Mouse (Mus musculus): Measurements from ENCODE around the gene Sorbs1.
A peak's percentile ranks its signal among the peaks of the same experiment; 100 is the strongest.

Gene Sorbs1

DNA sequence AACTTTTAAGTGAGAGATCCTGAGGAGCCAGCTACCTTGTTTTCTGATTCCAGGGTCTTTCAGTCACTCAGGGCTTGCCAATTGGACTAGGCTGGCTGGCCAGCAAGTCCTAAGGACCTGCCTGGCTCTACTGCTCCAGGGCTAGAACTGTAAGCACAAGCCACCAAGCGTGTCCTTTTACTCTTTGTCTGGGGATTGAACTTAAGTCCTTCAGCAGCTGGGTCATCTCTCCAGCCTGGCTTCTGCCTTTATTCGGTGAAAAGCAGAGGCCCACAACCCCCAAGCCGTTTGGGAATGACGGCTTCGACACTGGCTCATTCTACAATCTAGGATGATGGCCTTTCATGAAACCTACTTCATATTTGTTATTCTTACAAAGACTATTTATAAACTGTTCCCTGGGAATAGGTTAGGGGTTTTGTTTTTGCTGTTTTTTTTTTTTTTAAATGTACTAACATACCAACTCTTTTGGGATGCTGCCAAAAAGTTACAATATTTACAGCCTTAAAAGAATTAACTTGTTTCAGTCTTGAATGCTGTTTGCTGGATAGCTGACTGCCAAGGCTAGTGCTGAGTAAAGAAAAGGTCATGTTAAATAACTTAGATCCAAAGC is 167.2 kb downstream of the Sorbs1 start:
- no peak for DNase-seq (ENCODE audit: low spot score)

DNA sequence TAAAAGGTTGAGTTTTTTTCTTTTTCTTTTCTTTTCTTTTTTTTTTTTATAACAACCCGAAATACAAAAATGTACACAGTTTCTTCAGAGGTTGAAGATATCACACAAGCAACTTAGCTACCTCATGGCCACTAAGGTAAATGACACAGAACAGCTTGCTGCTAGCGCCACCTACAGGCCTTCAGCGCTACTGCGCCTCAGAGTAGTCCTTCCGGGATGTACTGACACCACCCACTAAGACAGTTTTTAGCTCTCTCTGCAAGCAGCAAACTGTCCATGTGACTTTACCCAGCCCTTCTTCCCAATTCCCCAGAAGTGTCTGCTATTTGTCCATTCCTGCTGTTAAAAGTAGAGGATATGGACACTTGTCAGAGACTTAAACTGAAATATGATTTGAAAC is 167.9 kb downstream of the Sorbs1 start:
- peak; percentile 82 for DNase-seq (ENCODE audit: low spot score)

DNA sequence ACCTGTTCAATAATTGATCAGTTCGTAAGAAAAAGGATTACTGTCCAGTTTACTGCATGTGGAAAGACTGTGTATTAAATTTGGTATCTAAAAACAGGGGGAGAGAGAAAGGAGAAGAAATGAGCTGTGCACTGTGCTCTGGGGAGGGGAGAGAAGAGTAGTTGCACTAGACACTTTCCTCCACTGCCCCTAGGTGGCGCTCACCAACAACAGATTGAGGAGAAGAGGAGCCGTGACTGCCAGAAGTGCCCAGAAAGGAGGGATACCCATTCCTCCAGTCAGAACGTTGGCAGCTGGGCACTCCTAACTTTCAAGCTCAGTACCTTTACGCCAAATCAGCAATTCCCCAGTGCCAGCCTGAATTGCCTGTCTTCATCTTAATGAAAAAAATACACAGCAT is 170.6 kb downstream of the Sorbs1 start:
- peak; percentile 87 for DNase-seq (ENCODE audit: low spot score)

DNA sequence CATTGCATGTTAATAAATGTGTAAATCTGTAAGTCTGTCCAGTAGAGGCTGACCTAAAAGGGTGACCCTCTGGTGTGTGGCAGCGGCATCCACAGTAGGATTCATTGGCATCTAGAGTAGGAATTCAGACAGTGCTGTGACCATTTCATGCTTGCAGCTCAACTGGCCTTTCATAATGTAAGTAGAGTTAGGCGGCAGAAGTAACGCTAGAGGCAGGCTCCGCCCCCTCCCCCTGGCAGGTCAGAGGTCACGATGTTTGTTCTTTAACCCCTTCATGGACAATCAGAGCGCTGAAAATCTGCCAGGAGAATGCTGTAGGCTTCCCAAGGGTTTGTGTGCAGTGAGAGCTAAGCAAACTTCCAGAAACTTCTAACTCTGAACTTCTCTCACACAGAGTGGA is 172.4 kb downstream of the Sorbs1 start:
- peak; percentile 57 for DNase-seq (ENCODE audit: low spot score)

DNA sequence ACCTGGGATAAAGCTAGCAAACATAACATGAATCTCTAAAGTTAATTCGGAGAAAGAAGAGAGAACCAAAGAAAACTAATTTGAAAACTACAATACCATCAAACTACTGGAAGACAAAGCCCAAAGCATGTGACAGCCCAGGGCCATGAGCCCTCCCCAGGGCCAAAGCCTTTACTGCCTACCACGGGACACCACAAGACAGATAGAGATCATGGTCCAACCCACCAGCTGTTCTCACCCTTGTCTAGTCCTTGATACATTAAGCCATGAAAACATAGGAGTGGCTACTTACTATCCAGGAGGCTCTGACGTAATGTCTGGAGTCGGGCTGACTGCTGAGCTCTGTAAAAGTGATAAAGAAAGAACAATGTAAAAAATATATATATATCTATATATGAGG is 176.9 kb downstream of the Sorbs1 start:
- DNase-seq (ENCODE audit: low spot score), result no peak

DNA sequence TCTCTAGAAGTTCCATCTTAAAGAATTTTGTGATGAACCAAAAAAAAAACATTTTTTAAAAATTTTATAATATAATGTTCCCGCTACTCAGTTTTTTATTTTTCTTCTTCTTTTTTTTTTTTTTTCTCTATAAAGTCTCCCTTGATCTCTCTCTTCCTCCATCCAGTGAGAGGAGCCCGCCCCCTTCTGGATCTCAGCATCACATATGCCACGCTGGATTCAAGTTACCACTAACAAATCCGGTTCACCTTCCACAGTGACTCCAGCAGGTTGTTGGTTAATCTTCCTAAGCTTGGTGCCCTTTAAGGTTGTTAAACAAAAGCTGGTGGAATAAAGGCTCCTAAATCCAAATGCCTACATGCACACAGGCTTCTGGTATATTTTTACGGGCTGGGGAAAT is 179.7 kb downstream of the Sorbs1 start:
- DNase-seq (ENCODE audit: low spot score), result peak; percentile 20

DNA sequence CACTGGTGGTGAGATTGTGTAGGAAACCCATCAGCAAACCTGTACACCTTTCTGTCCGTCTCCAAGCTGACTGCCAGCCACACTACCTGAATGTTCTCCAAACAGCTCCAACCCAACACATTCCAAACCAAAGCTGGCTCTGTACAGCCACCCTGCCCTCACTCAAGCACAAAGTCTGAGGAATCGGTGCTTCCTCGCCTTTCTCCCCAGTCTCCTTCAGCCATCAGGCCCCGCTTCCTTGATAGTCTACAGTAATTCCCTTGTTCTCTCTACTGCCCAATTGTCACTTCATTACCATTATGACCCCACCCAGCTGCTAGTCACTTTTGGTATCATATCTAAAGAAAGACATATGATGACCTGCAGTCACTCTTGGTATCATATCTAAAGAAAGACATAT is 180.5 kb downstream of the Sorbs1 start:
- DNase-seq (ENCODE audit: low spot score), result no peak

DNA sequence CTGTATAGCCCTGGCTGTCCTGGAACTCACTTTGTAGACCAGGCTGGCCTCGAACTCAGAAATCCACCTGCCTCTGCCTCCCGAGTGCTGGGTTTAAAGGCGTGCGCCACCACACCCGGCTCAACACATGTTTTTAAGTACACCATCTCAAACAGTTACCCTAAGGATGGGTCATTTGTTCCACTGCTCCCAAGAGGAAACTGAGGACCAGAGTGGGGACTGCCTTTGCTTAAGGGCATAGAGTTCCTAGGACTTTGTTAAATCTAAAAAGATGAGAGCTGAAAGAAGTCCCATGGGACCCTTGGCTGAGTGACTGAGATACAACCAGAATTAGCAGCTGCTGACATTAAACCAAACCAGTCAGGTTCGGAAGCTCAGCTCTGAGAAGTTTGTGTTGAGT is 181.3 kb downstream of the Sorbs1 start:
- no peak for DNase-seq (ENCODE audit: low spot score)

DNA sequence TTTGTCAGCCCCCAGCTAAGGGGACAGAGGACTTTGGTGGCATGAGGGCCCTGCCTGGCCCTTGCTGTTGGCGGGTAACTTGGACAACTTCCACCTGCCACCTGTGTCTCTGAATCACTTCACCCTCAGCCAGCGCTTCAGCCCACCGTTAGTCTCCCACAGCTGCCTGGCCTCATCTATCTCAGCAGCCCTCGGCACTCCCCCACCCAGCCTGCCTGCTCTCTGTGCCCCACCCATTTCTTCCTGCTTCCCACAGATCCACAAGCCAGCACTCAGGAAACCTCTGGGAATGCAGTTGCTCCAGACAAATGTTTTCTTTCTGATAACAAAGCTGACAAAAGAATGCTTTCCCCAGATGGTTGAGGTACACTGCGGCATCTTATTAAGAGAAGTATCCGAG is 181.7 kb downstream of the Sorbs1 start:
- no peak for DNase-seq (ENCODE audit: low spot score)

DNA sequence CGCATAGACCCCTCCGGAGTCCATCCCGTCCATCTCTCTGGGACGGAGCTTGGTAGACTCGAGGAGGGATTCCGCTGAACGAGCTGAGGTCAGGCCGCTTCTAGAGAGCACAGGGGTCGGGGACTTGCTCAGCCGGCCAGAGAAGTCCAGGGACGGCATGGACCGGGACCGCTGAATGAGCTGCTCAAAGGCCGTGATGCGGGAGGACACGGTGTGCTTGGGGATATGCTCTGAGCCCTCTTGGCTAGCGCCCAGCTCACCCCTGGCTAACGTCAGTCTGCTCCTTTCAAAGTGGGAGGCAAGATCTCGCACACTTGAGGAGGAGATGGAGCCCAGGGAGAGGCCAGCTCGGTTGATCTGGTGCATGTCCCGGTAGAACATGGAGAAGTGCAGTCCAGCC is 187.5 kb downstream of the Sorbs1 start:
- no peak for DNase-seq (ENCODE audit: low spot score)

DNA sequence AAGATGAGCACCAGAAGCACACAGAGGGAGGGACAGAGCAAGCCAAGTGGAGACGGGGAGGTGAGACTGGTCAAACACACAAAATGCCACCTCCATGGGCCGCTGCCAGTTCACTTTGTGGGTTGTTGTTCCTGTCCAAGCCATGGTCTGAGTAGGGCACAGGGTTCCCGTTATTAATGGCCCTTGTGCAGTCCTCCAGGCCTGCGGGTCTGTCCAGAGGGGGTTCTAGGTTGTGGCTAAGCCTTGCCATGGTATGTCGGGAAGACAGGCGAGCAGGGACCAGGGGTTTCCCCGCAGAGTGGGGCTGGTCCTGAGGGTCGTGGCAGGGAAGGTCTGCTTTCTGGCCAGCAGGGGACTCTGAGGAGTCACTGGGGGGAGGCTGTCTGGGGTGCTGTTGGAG is 188.2 kb downstream of the Sorbs1 start:
- DNase-seq (ENCODE audit: low spot score), result no peak

DNA sequence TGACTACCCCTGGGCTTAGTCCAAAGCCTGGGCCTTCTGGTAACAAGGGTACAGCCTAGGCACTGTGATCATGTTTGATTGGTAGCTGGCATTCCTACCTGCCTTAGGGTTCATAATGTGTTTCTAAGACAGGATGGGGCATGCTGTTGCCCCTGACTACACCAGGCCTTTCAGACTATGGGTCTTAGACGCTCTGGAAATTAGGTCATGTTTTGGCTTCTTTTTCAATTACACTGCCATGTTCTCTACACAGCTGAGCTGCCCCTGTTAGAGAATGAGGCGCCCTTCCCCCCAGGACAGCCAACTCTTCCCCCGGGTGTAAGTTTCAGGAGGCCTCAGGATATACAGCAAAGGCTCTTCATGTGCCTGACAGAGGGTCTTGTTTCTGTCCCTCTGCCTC is 191.4 kb downstream of the Sorbs1 start:
- peak; percentile 67 for DNase-seq (ENCODE audit: low spot score)

DNA sequence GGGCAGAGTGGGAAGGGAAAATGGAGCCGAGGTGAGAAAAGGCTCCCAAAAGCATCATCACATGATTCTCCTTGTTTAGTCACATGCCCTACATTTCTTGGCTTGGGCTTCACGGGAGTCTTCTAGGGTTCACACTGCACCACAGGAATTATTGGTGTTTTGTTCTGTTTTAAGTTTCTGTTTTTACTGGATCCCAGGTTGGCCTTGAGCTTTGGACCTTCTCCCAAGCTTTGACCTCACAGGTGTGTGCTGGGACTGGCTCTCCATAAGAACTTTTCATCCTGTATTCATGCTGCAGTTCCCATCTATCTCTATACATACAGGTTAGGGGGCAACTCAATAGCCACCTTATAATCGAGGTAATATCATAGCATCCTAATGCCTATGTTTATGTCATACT is 194.4 kb downstream of the Sorbs1 start:
- DNase-seq (ENCODE audit: low spot score), result no peak

DNA sequence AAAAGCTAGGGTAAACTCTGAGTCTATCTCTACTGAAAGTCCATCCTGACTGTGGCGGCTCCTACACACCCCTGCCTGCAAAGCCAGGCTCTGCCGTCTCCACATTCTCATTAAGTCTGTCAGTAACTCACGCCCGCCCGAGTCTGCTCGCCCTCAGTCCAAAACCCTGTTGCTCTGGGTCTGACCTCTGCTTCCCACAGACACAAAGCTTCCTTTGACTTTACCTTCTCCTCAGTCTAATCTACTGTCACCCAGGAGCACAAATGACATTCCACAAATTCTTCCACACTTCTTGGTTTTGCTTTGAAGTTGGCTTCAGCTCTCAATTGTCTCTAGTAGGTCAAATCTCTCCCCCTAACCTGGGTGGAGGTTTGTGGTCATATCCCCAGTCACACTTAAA is 195.1 kb downstream of the Sorbs1 start:
- no peak for DNase-seq (ENCODE audit: low spot score)

DNA sequence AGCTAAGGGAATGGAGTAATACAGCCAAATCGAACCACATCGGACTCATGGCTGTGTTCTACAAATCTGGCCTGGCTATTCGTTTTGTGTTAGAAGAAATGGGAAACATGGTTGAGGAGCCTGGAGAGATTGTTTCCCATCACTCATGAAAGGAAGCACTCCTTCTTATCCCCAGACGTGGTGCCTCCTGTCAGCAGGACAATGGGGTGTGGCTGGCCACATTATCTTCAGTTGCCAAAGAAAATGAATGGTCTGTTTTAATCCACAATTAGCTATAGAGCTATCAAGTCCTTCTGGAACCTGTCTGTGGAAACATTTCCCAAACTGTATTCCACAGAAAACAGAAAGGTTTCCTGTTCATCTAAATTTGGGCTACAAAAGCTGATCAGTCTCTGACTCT is 196.6 kb downstream of the Sorbs1 start:
- no peak for DNase-seq (ENCODE audit: low spot score)

DNA sequence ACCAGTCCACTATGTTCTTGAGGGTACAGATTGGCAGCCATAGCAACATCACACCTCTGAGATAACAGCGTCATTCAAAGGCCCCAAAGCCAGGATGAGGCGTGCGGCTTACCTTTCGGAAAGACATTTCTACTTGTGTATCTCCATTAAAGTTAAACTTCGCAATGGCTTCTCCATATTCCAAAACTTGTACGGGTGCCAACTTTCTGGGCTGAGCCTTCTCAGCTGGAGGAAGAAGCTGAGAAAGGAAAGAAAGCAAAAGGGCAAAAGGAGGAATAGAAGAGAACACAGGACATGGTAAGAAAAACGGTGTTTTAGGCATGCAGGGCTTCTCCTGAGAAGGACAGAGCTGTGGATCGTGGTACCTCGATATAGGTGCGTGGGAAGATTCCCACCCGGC is 199.3 kb downstream of the Sorbs1 start:
- no peak for DNase-seq (ENCODE audit: low spot score)

DNA sequence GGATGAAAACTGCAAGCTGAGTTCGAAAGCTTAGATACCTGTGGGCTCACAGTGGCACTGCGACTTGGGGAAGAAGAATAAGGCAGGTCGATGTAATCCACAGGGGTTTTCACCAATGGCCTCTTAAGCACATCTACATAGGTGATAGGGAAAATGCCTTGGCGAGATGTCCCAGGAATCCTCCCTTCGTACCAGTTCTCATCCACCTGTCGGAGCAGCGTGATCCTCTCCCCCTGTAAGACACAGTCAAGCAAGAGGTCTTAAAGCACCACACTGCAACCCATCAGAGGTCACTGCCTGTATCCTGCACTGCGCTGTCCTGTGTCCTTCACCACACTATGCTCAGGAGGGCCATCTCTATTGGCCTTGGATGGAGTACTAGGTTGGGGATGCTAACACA is 201.9 kb downstream of the Sorbs1 start:
- no peak for DNase-seq (ENCODE audit: low spot score)

DNA sequence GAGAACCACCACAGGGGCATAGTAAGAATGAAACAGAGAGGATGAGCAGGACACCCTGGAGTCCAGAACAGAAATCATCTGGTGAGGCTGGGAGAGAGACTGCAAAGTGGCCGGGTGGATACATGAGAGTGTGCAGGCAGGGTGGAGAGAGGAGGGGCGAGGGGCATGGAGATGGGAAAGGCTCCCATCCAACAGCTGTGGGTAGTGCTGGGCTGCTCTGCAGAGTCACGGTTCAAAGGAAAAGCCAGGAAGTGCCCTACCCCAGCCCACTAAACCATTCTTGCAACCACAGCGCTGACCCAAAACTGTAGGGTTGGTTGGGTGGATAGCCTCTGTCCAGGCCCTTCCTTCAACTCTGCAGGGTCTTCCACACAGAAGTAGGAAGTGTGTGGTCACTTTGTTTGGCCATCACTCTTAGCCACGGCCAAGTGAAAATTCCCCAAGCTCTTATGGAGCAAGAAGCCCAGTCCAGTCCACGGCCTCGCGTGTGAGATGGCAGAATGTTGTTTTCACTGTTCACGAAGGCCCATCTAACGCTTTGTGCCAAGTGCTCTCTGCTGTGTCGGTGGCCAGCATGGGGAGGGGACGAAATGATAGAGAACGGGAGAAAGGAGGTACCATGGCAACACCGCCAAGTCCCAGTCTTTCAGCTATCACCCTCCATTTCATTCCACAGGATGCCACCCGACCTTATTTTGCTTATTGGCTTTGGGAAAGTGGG is 203.0 kb downstream of the Sorbs1 start:
- no peak for DNase-seq (ENCODE audit: low spot score)

DNA sequence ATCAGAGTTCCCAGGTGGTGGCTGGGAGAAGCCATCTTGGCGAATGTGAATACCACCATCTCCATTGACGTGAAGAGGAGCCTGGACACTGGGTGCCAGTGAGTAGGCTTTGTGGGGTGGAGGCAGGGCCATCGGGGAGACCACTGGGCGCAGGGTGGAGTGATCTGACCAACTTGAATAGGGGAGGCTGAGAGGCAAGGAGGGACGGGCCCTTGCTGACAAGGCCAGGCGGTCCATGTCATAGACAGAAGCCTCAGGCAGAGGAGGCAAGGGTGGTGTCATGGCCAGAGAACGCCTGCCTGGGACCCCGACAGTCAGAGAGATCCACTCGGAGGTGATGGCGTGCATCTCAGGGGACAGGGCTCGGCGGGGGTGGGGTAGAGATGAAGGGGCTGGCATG is 203.7 kb downstream of the Sorbs1 start:
- DNase-seq (ENCODE audit: low spot score), result no peak

DNA sequence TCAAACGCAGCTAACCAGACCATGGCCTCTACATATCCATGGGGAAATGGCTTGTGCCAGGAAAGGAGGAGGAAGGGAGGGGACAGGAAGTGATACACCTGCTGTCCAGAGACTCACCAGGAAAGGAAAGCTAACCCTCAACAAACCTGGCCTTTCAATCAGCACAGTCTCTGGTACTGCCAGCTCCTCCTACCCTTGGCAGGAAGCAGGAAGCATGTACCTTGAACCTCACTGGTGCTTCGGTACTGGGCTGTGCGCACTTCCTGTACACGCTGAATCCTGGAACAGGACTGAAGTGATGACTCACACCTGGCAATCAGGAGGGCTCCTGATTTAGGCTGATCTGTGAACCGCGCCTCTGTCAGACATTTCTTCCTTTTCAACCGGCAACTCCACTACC is 206.0 kb downstream of the Sorbs1 start:
- no peak for DNase-seq (ENCODE audit: low spot score)

DNA sequence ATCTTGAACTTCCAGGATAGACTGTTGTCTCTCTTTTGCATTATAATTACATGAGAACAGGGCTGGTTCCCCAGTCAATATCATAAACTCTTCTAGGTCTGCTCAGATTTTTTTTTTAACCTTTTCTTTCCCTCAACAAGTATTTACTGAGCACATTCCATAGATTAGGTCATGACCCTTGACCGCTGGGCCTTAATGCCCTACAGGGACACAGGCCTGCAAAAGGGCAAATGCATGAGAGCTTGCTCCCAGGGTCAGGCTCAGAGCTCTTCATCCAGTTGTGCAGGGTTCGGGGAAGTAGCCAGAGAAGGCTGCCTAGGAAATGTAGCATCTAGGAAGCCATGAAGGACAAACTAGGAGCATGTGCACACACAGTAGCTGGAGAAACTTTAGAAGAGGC is 206.9 kb downstream of the Sorbs1 start:
- DNase-seq (ENCODE audit: low spot score), result no peak

DNA sequence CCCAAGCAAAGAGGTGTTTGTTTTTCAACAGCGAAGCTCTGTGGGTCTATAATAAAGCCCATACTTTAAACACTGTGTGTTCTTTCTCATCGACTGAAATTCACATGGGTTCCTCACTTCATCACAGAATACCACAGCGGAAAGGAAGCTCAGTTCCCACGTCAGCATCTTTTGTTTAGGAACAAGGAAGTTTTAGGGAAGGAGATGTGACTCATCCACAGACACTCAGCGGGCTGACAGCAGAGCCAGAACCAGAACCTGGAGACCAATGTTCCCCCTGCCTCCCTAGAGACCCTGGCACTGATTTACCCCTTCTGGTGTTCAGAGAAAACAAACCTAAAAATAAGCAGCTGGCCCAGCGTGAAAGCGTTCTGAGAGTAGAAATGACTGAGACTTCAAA is 208.1 kb downstream of the Sorbs1 start:
- DNase-seq (ENCODE audit: low spot score), result no peak

DNA sequence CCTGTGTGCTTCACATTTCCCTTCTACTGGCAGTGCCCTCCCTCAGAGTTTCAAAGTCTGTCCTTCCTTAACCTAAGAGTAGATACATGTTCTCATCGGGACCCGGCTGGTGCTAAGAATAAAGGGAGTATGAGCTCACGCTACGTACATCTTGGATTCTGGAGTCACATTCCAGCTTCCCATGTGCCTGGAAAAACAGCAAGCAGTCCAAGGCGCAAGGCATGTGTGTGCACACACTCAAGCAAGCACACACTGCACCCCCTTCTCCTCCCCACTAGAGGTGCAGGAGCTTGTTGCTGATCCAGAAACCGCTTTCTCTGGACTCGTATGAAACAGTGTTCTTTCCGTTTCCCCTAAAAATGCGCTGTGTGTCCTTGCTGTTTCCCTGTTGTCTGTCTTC is 210.7 kb downstream of the Sorbs1 start:
- no peak for DNase-seq (ENCODE audit: low spot score)

DNA sequence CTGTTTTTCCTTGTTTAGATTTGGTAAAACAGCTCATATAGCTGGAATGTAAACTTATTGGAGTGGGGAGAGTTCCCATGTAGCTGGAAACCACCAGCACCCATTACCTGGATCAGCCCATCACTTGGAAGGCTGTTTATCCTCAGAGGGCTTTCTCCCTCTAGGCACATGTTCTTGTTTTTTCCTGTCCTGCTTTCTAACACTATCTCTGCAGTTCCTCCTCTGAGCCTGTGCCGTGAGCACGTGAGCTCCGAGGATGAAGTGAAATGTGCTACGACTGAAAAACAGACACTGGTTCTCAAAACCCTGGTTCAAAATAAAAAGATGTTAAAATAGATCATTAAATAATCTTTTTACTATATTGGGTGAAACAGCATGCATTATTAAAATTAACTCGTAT is 211.1 kb downstream of the Sorbs1 start:
- DNase-seq (ENCODE audit: low spot score), result no peak

Data from retina, embryonic 14.5 days (tissue).